Mouse (Mus musculus): ENCODE results near the gene Lypd6.

- no peak for TF ChIP-seq CTCF (IDR thresholded peaks at IDR 0.05; ENCODE audit: low read depth, low read length)
- no peak for TF ChIP-seq POLR2A (IDR thresholded peaks at IDR 0.05; ENCODE audit: insufficient read depth, low read length)
- TF ChIP-seq EP300 (IDR thresholded peaks at IDR 0.05; ENCODE audit: insufficient read depth, low read depth, low read length), result no peak
Measured at GRCm38 (mm10) chr2:50100364-50101151, 34.3 kb downstream of the Lypd6 start.
